Mouse (Mus musculus) heart, adult 2 months (tissue): Measurements from ENCODE around the gene Tacr2.

Experiments used
- CTCF ChIP-seq: fragments of 200-600 bp; IDR thresholded peaks from 2 replicates; pipeline ENCODE4 v1.8.1; 2022; ENCODE audit warnings: antibody characterized with exemption, mild to moderate bottlenecking, moderate library complexity
- POLR2A ChIP-seq: fragments of 200-500 bp; IDR thresholded peaks from 2 replicates; pipeline ENCODE4 v1.6.1; 2011; ENCODE audit warnings: mild to moderate bottlenecking, low read depth, low read length, control low read depth; ENCODE audit not compliant: insufficient read depth

GRCm38 (mm10) chr10:62247156-62247555 lies 5.1 kb upstream of the Tacr2 start:
- no peak for TF ChIP-seq POLR2A
- no peak for TF ChIP-seq CTCF
